Mouse (Mus musculus): ENCODE results near the gene Pigk. TPM values are rescaled to one million over a fixed set of nuclear protein-coding genes. Genes with fewer than 3 reads are reported as not detected.

Pigk gene
- polyA plus RNA-seq, 1 experiment from 2014 or later, result 44.6 TPM

GRCm38 (mm10) chr3:152874431-152875355, 160.8 kb downstream of the Pigk start:
- H3K4me1 ChIP-seq (ENCODE audit: insufficient read depth, low read depth, low read length), result no peaks in the 10 kb centered on the region
- no peaks in the 10 kb centered on the region for H3K36me3 ChIP-seq (ENCODE audit: insufficient read depth, low read length)
- 93% methylated on average over 17 of the region's 17 CpGs for WGBS
- H3K9me3 ChIP-seq (ENCODE audit: low read length), result no peaks in the 10 kb centered on the region
- TF ChIP-seq EP300 (IDR thresholded peaks at IDR 0.05), result no peak
- TF ChIP-seq CTCF (IDR thresholded peaks at IDR 0.05), result no peak
- ATAC-seq, result no peak
- H3K27ac ChIP-seq (ENCODE audit: low read length), result no peak overlapping the region
- no peaks in the 10 kb centered on the region for H3K27me3 ChIP-seq (replicated peaks; ENCODE audit: insufficient read depth, low read length)
- no peak overlapping the region for H3K9ac ChIP-seq (replicated peaks; ENCODE audit: low read depth)
- H3K4me3 ChIP-seq (ENCODE audit: low read depth, low read length), result no peak overlapping the region
- DNase-seq (ENCODE audit: low spot score), result no peak
- H3K4me2 ChIP-seq (replicated peaks; ENCODE audit: low read depth, low read length), result no peak overlapping the region

GRCm38 (mm10) chr3:152875723-152876290, 161.9 kb downstream of the Pigk start:
- no peaks in the 10 kb centered on the region for H3K36me3 ChIP-seq (ENCODE audit: insufficient read depth, low read length)
- no peak overlapping the region for H3K4me2 ChIP-seq (replicated peaks; ENCODE audit: low read depth, low read length)
- WGBS, result 82% methylated on average over 6 of the region's 6 CpGs
- no peak for ATAC-seq
- DNase-seq (ENCODE audit: low spot score), result no peak
- H3K4me1 ChIP-seq (ENCODE audit: insufficient read depth, low read depth, low read length), result no peaks in the 10 kb centered on the region
- no peaks in the 10 kb centered on the region for H3K27me3 ChIP-seq (replicated peaks; ENCODE audit: insufficient read depth, low read length)
- no peak overlapping the region for H3K4me3 ChIP-seq (ENCODE audit: low read depth, low read length)
- H3K27ac ChIP-seq (ENCODE audit: low read length), result no peak overlapping the region
- TF ChIP-seq EP300 (IDR thresholded peaks at IDR 0.05) (no peak), CTCF (IDR thresholded peaks at IDR 0.05) (no peak; the same call in 1 of the 2 replicates)
- H3K9ac ChIP-seq (replicated peaks; ENCODE audit: low read depth), result no peak overlapping the region
- H3K9me3 ChIP-seq (ENCODE audit: low read length), result no peaks in the 10 kb centered on the region

- peak; percentile 5 for DNase-seq (ENCODE audit: low spot score)
- H3K36me3 ChIP-seq (ENCODE audit: insufficient read depth, low read length), result no peaks in the 10 kb centered on the region
- WGBS, result 42% methylated on average over 15 of the region's 15 CpGs
- no peak overlapping the region for H3K4me3 ChIP-seq (ENCODE audit: low read depth, low read length)
- no peak overlapping the region for H3K4me2 ChIP-seq (replicated peaks; ENCODE audit: low read depth, low read length)
- H3K9ac ChIP-seq (replicated peaks; ENCODE audit: low read depth), result no peak overlapping the region
- ATAC-seq, result no peak; the same call in 1 of the 2 replicates
- H3K27ac ChIP-seq (ENCODE audit: low read length), result no peak overlapping the region
- no peaks in the 10 kb centered on the region for H3K4me1 ChIP-seq (ENCODE audit: insufficient read depth, low read depth, low read length)
- no peaks in the 10 kb centered on the region for H3K27me3 ChIP-seq (replicated peaks; ENCODE audit: insufficient read depth, low read length)
- no peaks in the 10 kb centered on the region for H3K9me3 ChIP-seq (ENCODE audit: low read length)
- TF ChIP-seq EP300 (IDR thresholded peaks at IDR 0.05) (no peak), CTCF (IDR thresholded peaks at IDR 0.05) (no peak)
Observed at GRCm38 (mm10) chr3:152880121-152880835, 166.4 kb downstream of the Pigk start.

GRCm38 (mm10) chr3:152881706-152882105, 167.8 kb downstream of the Pigk start:
- DNase-seq (ENCODE audit: low spot score) (no peak), ATAC-seq (no peak)
- Histone ChIP-seq H3K27me3 (replicated peaks; ENCODE audit: insufficient read depth, low read length) (no peaks in the 10 kb centered on the region), H3K9me3 (ENCODE audit: low read length) (no peaks in the 10 kb centered on the region), H3K27ac (ENCODE audit: low read length) (no peak overlapping the region), H3K4me1 (ENCODE audit: insufficient read depth, low read depth, low read length) (no peaks in the 10 kb centered on the region), H3K9ac (replicated peaks; ENCODE audit: low read depth) (no peak overlapping the region), H3K4me3 (ENCODE audit: low read depth, low read length) (no peak overlapping the region), H3K4me2 (replicated peaks; ENCODE audit: low read depth, low read length) (no peak overlapping the region), H3K36me3 (ENCODE audit: insufficient read depth, low read length) (no peaks in the 10 kb centered on the region)
- 77% methylated on average over 4 of the region's 4 CpGs for WGBS
- no peak for TF ChIP-seq CTCF (IDR thresholded peaks at IDR 0.05)
- TF ChIP-seq EP300 (IDR thresholded peaks at IDR 0.05), result no peak

- no peak overlapping the region for H3K4me2 ChIP-seq (replicated peaks; ENCODE audit: low read depth, low read length)
- ATAC-seq, result no peak
- DNase-seq (ENCODE audit: low spot score), result no peak
- H3K36me3 ChIP-seq (ENCODE audit: insufficient read depth, low read length), result no peaks in the 10 kb centered on the region
- H3K4me3 ChIP-seq (ENCODE audit: low read depth, low read length), result no peak overlapping the region
- no peaks in the 10 kb centered on the region for H3K4me1 ChIP-seq (ENCODE audit: insufficient read depth, low read depth, low read length)
- WGBS, result 92% methylated on average over 3 of the region's 3 CpGs
- no peak overlapping the region for H3K9ac ChIP-seq (replicated peaks; ENCODE audit: low read depth)
- H3K9me3 ChIP-seq (ENCODE audit: low read length), result no peaks in the 10 kb centered on the region
- TF ChIP-seq EP300 (IDR thresholded peaks at IDR 0.05) (no peak), CTCF (IDR thresholded peaks at IDR 0.05) (no peak)
- H3K27me3 ChIP-seq (replicated peaks; ENCODE audit: insufficient read depth, low read length), result no peaks in the 10 kb centered on the region
- H3K27ac ChIP-seq (ENCODE audit: low read length), result no peak overlapping the region
Observed at GRCm38 (mm10) chr3:152883556-152883955, 169.7 kb downstream of the Pigk start.

GRCm38 (mm10) chr3:152886749-152887148, 172.8 kb downstream of the Pigk start:
- no peak for DNase-seq (ENCODE audit: low spot score)
- TF ChIP-seq EP300 (IDR thresholded peaks at IDR 0.05) (no peak), CTCF (IDR thresholded peaks at IDR 0.05) (no peak)
- Histone ChIP-seq H3K4me2 (replicated peaks; ENCODE audit: low read depth, low read length) (no peak overlapping the region), H3K27ac (ENCODE audit: low read length) (no peak overlapping the region), H3K4me1 (ENCODE audit: insufficient read depth, low read depth, low read length) (no peaks in the 10 kb centered on the region), H3K36me3 (ENCODE audit: insufficient read depth, low read length) (no peaks in the 10 kb centered on the region), H3K4me3 (ENCODE audit: low read depth, low read length) (no peak overlapping the region), H3K9me3 (ENCODE audit: low read length) (no peaks in the 10 kb centered on the region), H3K9ac (replicated peaks; ENCODE audit: low read depth) (no peak overlapping the region), H3K27me3 (replicated peaks; ENCODE audit: insufficient read depth, low read length) (no peaks in the 10 kb centered on the region)
- no peak for ATAC-seq
